Mouse (Mus musculus) embryonic facial prominence, embryonic 14.5 days (tissue): ENCODE measurements around the gene Zmynd12. TPM values are rescaled to one million over a fixed set of nuclear protein-coding genes. Genes with fewer than 3 reads are reported as not detected.

ENCODE experiments used
- ATAC-seq: fragments of 200-750 bp; cut with Nextera tagmentation; 2 replicates; pipeline ENCODE4 v1.8.0; 2017; ENCODE audit warnings: low read depth, moderate number of reproducible peaks, moderate TSS enrichment
- DNase-seq: peaks from one replicate; pipeline ENCODE4 v3.0.0-alpha.2; 2015; ENCODE audit warnings: low spot score
- H3K27ac ChIP-seq: fragments of 300-500 bp; sonication (generic); replicated peaks from 2 replicates; pipeline ENCODE4 v1.5.1; 2014; ENCODE audit warnings: low read depth, mild to moderate bottlenecking, low read length, moderate library complexity
- H3K27me3 ChIP-seq: fragments of 300-500 bp; sonication (generic); replicated peaks from 2 replicates; pipeline ENCODE4 v1.6.1; 2014; ENCODE audit warnings: low read length; ENCODE audit not compliant: control insufficient read depth, insufficient read depth
- H3K36me3 ChIP-seq: fragments of 300-500 bp; sonication (generic); 2 replicates; pipeline ENCODE4 v1.6.1; 2014; ENCODE audit warnings: low read length, mixed read lengths; ENCODE audit not compliant: control insufficient read depth, insufficient read depth
- H3K4me1 ChIP-seq: fragments of 300-500 bp; sonication (generic); 2 replicates; pipeline ENCODE4 v1.6.1; 2014; ENCODE audit warnings: antibody characterized with exemption, low read length; ENCODE audit not compliant: control insufficient read depth, insufficient read depth
- H3K4me2 ChIP-seq: fragments of 300-500 bp; sonication (generic); 2 replicates; pipeline ENCODE4 v1.6.1; 2014; ENCODE audit warnings: low read depth, mild to moderate bottlenecking, low read length, moderate library complexity, mixed read lengths
- H3K4me3 ChIP-seq: fragments of 300-500 bp; sonication (generic); 2 replicates; pipeline ENCODE4 v1.5.1; 2014; ENCODE audit warnings: low read depth, mild to moderate bottlenecking, low read length
- H3K9ac ChIP-seq: fragments of 300-500 bp; sonication (generic); 2 replicates; pipeline ENCODE4 v1.6.1; 2014; ENCODE audit warnings: low read depth, mild to moderate bottlenecking, low read length, moderate library complexity, mixed read lengths
- H3K9me3 ChIP-seq: fragments of 300-500 bp; sonication (generic); 2 replicates; pipeline ENCODE4 v1.6.1; 2016; ENCODE audit warnings: low read length; ENCODE audit not compliant: control insufficient read depth
- WGBS: fragments of 180-500 bp; shearing (Covaris S2); extraction: QIAGEN DNeasy Blood & Tissue Kit; methylation state at CpG from one replicate; pipeline ENCODE4 v1.1.7; 2014; 5-methylcytosine and 5-hydroxymethylcytosine counted together
- polyA plus RNA-seq: library from polyadenylated mRNA; unstranded; fragments of >200 nt; fragmentation: Nextera tagmentation; extraction: Ambion mirVana; gene quantifications from 2 replicates; pipeline ENCODE4 v1.2.1, GENCODE M21; 2014

The Zmynd12 gene
- polyA plus RNA-seq, 1 experiment from 2014 or later = 0.90 TPM

DNA sequence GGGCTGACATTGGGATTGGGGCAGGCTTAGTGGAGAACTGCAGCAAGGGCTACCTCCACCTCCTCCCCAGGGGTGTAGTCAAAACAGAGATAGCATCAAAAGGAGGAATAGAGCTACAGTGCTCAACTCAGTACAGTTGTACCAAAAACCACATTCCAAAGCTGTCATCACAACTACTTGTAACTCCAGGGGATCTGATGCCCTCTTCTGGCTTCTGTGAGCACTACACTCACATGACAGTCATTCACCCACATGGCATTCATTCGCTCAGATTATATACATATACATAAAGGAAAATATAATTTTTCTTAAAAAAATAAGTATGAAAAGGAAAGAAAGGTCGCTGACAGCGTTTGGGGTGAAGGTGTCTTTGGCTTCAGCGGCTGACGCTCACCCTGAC lies 37.7 kb downstream of the Zmynd12 start:
- ATAC-seq (no peak), DNase-seq (peak; percentile 20)
- Histone ChIP-seq H3K4me1 (peaks cover 25% of the 10 kb centered on the region), H3K9me3 (no peaks in the 10 kb centered on the region), H3K4me2 (0 out of 2 replicates have a peak overlapping the region, but pooled peaks have one; percentile 3), H3K36me3 (no peaks in the 10 kb centered on the region), H3K27ac (no peak overlapping the region; the same call in 1 of the 2 replicates), H3K4me3 (no peak overlapping the region), H3K27me3 (no peaks in the 10 kb centered on the region), H3K9ac (no peak overlapping the region)
- WGBS = 60% methylated on average over 5 of the region's 5 CpGs

DNA sequence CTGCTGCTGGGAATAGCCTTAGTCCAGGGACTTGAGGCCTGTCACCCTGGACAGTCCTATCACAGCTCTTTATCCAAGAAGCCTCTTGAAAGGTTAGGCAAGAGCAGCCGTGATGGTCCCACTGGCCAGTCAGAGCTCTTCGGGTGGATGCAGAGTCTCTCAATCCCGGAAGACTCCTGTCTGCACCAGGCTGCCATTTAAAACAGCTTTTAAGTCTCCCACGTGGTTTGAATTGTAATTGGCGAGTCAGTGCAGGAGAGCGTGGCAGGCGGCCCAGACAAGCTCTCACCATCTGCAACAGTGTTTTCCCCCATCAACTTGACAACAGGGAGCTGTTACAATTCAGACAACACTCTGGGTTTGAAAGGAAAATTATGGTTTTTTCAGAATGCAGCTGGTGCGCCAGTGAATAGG lies 38.1 kb downstream of the Zmynd12 start:
- H3K27me3 ChIP-seq = no peaks in the 10 kb centered on the region
- no peak overlapping the region for H3K9ac ChIP-seq
- ATAC-seq (peak; percentile 80), DNase-seq (peak; percentile 85)
- 27% methylated on average over 8 of the region's 8 CpGs for WGBS
- H3K9me3 ChIP-seq = no peaks in the 10 kb centered on the region
- H3K4me3 ChIP-seq = no peak overlapping the region
- H3K27ac ChIP-seq = peak overlapping the region; percentile 63; the same call in 1 of the 2 replicates
- peaks cover 25% of the 10 kb centered on the region for H3K4me1 ChIP-seq
- H3K36me3 ChIP-seq = no peaks in the 10 kb centered on the region
- peak overlapping the region; percentile 8; the same call in 1 of the 2 replicates for H3K4me2 ChIP-seq

DNA sequence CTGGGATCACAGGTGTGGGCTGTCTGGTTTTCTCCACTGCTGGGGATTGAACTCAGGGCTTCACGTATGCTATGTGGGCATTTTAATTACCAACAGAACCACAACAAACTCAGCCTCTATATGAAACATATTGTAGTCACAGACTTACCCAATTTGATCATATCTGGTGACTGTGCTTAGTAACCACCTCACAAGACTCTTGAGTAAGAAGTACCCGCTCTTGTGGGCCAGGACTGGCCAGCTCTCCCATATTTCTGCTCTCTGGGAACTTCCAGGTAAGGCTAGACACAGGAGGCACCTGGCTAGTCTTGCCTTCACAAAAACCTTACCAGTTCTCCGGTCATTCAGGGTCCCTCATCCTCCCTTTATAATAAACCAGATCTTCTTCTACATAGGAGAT lies 39.8 kb downstream of the Zmynd12 start:
- Histone ChIP-seq H3K9me3 (no peaks in the 10 kb centered on the region), H3K4me1 (peaks cover 25% of the 10 kb centered on the region), H3K4me3 (no peak overlapping the region), H3K9ac (no peak overlapping the region), H3K27ac (no peak overlapping the region), H3K36me3 (no peaks in the 10 kb centered on the region), H3K4me2 (no peak overlapping the region), H3K27me3 (no peaks in the 10 kb centered on the region)
- WGBS = 74% methylated on average over 3 of the region's 3 CpGs
- no peak for ATAC-seq
- DNase-seq = no peak

DNA sequence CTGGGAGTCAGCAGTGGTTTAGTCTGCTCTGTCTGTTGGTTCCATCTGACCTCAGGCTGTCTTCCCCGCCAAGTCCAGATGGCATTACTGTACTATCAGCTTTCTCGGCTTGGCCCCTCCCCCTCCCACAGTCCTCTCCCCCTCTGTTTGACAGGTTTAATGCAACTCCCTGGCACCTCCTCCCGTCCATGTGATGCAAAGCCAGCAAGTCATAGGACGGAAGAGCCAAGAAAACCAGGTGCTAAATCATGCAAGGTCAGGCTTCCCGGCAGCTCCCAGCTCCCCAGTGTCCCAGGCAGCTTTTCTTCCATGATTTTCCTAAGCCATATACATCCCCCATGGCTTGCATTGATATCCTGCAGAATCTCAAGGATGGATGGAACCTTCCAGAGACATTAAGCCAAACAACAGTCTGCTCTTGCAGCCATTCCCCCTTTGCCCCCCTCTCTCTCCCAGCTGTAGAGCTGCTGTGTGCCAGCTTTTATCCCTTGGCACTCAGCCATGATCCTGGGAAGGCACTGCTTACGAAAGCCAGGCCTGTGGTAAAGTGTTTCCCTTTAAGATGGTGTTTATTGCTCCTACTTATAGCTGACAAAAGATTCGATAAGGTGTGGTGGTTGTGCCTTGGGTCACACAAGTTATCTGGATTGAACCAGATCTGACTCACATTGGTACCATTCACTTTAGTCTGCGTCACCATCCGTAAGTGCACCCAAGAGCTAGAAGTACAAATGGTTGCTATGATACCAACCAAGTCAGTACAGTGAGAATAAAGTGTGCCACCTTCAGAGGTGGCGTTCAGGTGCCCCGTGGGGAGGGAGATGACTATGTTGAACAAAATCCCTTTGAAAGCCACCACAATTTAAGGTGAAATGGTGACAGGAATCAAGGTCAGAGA lies 40.5 kb downstream of the Zmynd12 start:
- H3K9ac ChIP-seq = no peak overlapping the region
- H3K4me2 ChIP-seq = no peak overlapping the region
- H3K4me1 ChIP-seq = peaks cover 25% of the 10 kb centered on the region
- no peaks in the 10 kb centered on the region for H3K36me3 ChIP-seq
- peak; percentile 87 for DNase-seq
- ATAC-seq = peak; percentile 75
- H3K27me3 ChIP-seq = no peaks in the 10 kb centered on the region
- H3K4me3 ChIP-seq = no peak overlapping the region
- H3K9me3 ChIP-seq = no peaks in the 10 kb centered on the region
- H3K27ac ChIP-seq = no peak overlapping the region; the same call in 1 of the 2 replicates
- 37% methylated on average over 11 of the region's 11 CpGs for WGBS

DNA sequence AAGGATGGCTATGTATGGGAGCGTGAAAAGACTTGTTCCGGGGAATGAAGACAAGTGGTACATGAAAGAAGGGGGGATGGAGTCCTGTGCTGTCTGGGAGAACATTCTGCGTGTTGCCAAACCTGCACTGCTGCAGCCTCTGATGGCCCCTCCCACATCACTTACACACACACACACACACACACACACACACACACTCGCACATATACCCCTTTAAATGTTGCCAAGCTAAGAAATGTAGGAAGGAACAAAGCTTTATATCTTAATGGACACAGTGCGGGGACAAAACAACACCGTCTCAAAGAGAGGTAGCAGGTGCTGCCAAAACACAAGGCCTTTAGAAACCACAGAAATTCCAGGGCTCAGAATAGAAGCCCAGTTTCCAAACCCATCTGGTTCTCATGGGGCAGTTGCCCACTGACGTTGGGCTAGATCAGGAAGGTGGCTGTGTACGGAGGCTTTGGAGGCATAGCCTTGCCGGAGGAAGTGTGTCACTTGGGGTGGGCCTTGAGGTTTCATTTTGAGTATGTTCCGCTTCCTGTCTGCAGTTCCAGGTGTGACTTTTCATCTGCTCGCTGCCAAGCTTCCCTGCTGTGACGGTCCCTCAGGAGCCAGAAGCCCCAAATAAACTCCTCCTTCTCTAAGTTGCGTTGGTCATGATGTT lies 41.3 kb downstream of the Zmynd12 start:
- ATAC-seq (peak; percentile 6; the same call in 1 of the 2 replicates), DNase-seq (peak; percentile 11)
- Histone ChIP-seq H3K27me3 (no peaks in the 10 kb centered on the region), H3K9ac (no peak overlapping the region), H3K4me2 (no peak overlapping the region), H3K4me3 (no peak overlapping the region), H3K36me3 (no peaks in the 10 kb centered on the region), H3K27ac (no peak overlapping the region; the same call in 1 of the 2 replicates), H3K9me3 (no peaks in the 10 kb centered on the region), H3K4me1 (peaks cover 25% of the 10 kb centered on the region)
- WGBS = 65% methylated on average over 13 of the region's 13 CpGs

DNA sequence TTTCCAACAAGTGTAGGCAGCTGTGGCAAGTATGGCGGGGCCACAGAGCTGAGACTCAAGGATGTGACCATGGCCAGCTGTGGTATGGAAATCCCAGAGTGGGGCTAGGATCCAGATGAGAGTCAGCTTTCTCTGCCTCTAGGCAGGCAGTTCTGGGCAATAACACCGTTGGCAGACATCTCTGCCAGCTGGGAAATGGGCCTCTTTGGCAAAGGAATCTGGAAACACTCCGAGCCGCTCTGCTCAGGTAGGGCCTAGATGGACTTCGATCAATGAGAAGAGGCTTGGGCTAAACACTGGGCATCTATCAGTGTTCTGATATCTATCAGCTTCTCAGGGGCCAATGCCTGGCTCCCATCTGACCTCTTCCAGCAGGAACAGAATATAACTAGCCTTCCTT lies 43.2 kb downstream of the Zmynd12 start:
- ATAC-seq (no peak), DNase-seq (no peak)
- no peak overlapping the region for H3K4me3 ChIP-seq
- H3K4me2 ChIP-seq = no peak overlapping the region
- no peak overlapping the region for H3K9ac ChIP-seq
- peaks cover 22% of the 10 kb centered on the region for H3K4me1 ChIP-seq
- H3K9me3 ChIP-seq = no peaks in the 10 kb centered on the region
- H3K27ac ChIP-seq = no peak overlapping the region
- H3K36me3 ChIP-seq = no peaks in the 10 kb centered on the region
- H3K27me3 ChIP-seq = no peaks in the 10 kb centered on the region
- 78% methylated on average over 5 of the region's 5 CpGs for WGBS

DNA sequence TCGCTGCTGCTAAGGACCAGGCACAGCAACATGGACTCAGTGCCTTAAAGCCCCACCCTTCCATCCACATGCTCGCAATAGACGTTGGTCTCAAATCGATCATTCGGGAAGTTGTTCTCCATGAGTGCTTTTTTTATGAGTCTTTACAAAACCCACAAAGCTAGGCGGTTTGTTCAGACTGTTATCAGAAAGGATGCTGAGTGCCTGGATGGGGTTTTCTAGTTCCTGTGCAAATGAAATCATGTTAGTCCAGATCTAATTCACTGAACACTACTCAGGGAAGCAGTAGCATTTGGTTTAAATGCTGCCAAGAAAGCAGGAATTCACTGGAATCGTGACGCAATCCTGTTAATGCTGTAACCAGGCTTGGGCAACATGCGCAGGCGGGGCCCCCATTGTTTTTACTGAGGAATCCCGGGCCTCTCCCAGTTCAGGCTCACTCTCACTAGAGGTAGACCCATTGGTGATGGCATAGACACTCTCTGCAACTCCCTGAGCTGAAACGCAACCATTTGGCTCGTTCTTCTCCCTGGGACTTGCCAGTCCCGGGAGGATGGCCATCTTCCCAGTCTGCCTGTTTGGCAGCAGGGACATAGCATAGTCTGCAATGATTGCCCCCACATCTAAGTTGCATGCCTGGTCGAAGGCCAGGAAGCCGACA lies 45.2 kb downstream of the Zmynd12 start:
- no peak overlapping the region for H3K4me2 ChIP-seq
- H3K27me3 ChIP-seq = no peaks in the 10 kb centered on the region
- no peak for DNase-seq
- no peaks in the 10 kb centered on the region for H3K36me3 ChIP-seq
- H3K4me3 ChIP-seq = no peak overlapping the region
- 83% methylated on average over 16 of the region's 16 CpGs for WGBS
- H3K9ac ChIP-seq = no peak overlapping the region
- peaks cover 6% of the 10 kb centered on the region; the same call in 1 of the 2 replicates for H3K4me1 ChIP-seq
- no peak overlapping the region for H3K27ac ChIP-seq
- no peak for ATAC-seq
- no peaks in the 10 kb centered on the region for H3K9me3 ChIP-seq

DNA sequence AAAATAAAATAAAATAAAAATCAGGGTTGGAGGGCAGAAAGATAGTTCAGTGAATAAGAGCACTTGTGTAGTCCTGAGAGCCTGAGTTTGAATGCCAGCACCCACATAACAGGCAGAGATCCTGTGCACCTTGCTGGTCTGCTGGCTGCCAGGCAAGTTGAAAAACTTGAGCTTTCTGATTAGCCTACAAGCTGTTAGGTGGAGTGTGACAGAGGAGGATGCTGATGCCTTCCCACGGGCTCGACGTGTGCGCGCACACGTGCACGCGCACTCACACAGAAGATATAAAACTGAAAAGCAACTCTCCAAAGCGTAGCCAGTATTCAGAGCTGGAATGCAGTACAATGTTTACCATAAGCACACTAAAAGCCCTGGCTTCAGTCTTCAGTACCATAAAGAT lies 49.9 kb downstream of the Zmynd12 start:
- Histone ChIP-seq H3K27ac (no peak overlapping the region), H3K36me3 (no peaks in the 10 kb centered on the region), H3K9ac (no peak overlapping the region), H3K27me3 (no peaks in the 10 kb centered on the region), H3K4me3 (no peak overlapping the region), H3K4me2 (no peak overlapping the region), H3K9me3 (no peaks in the 10 kb centered on the region), H3K4me1 (no peaks in the 10 kb centered on the region)
- WGBS = 86% methylated on average over 9 of the region's 9 CpGs
- ATAC-seq (no peak), DNase-seq (no peak)
